Mouse (Mus musculus): ENCODE data around the gene Rora.

- TF ChIP-seq CTCF (IDR thresholded peaks at IDR 0.05; ENCODE audit: borderline replicate concordance, extremely low read depth, insufficient read depth, insufficient read length) (peak; percentile 84), POLR2A (IDR thresholded peaks at IDR 0.05; ENCODE audit: borderline replicate concordance, extremely low read depth, insufficient read depth, insufficient read length, poor library complexity, severe bottlenecking) (no peak)
Observed at GRCm38 (mm10) chr9:69368071-69368470, 714.5 kb downstream of the Rora start.

Data from brain, embryonic 14.5 days (tissue).